Mouse (Mus musculus) C2C12 (cell line): ENCODE data around the gene Clic6. TPM values are rescaled to one million over a fixed set of nuclear protein-coding genes. Genes with fewer than 3 reads are reported as not detected.

Experiments used
- H3K27me3 ChIP-seq: one replicate; pipeline ENCODE4 v1.6.1; 2011; ENCODE audit not compliant: control insufficient read depth, insufficient read depth, insufficient read length
- H3K36me3 ChIP-seq: one replicate; pipeline ENCODE4 v1.6.1; 2011; ENCODE audit not compliant: control insufficient read depth, insufficient read depth
- H3K4me3 ChIP-seq: one replicate; pipeline ENCODE4 v1.5.1; 2011; ENCODE audit warnings: mild to moderate bottlenecking, control low read depth; ENCODE audit not compliant: poor library complexity, insufficient read depth, severe bottlenecking
- H3K79me2 ChIP-seq: one replicate; pipeline ENCODE4 v1.6.1; 2011; ENCODE audit not compliant: control insufficient read depth, insufficient read depth
- H3K79me3 ChIP-seq: one replicate; pipeline ENCODE4 v1.6.1; 2011; ENCODE audit warnings: low read depth, control low read depth
- H3ac ChIP-seq: one replicate; pipeline ENCODE3; 2011; ENCODE audit warnings: low read depth; ENCODE audit not compliant: control insufficient read depth, insufficient read length
- CEBPB ChIP-seq: IDR thresholded peaks from one replicate; pipeline ENCODE4 v1.6.1; 2011; ENCODE audit warnings: low read depth, mild to moderate bottlenecking, control low read depth, moderate library complexity
- CTCF ChIP-seq: IDR thresholded peaks from one replicate; pipeline ENCODE4 v1.5.1; 2011; ENCODE audit not compliant: control insufficient read depth, insufficient read depth, insufficient read length
- FOSL1 ChIP-seq: IDR thresholded peaks from one replicate; pipeline ENCODE4 v1.8.0; 2011; ENCODE audit warnings: mild to moderate bottlenecking, low read length; ENCODE audit not compliant: poor library complexity, insufficient read depth, severe bottlenecking
- MAX ChIP-seq: IDR thresholded peaks from one replicate; pipeline ENCODE4 v1.6.1; 2011; ENCODE audit warnings: mild to moderate bottlenecking, control low read depth
- MYOD1 ChIP-seq: IDR thresholded peaks from one replicate; pipeline ENCODE4 v1.6.1; 2011; ENCODE audit warnings: low read depth; ENCODE audit not compliant: control insufficient read depth, insufficient read length
- MYOG ChIP-seq: IDR thresholded peaks from one replicate; pipeline ENCODE4 v1.6.1; 2011; ENCODE audit not compliant: control insufficient read depth, insufficient read length; ENCODE audit errors: extremely low read depth
- USF1 ChIP-seq: IDR thresholded peaks from one replicate; pipeline ENCODE4 v1.6.1; 2011; ENCODE audit warnings: low read depth, mild to moderate bottlenecking, control low read depth, moderate library complexity
- polyA plus RNA-seq: library from polyadenylated mRNA; unstranded; fragments of >200 nt; fragmentation: generic; extraction: Trizol; gene quantifications from one replicate; pipeline ENCODE4 v1.2.1, GENCODE M21; 2012; ENCODE audit warnings: missing spikeins

Clic6 gene
- polyA plus RNA-seq, 1 experiment = 0.01 TPM

DNA sequence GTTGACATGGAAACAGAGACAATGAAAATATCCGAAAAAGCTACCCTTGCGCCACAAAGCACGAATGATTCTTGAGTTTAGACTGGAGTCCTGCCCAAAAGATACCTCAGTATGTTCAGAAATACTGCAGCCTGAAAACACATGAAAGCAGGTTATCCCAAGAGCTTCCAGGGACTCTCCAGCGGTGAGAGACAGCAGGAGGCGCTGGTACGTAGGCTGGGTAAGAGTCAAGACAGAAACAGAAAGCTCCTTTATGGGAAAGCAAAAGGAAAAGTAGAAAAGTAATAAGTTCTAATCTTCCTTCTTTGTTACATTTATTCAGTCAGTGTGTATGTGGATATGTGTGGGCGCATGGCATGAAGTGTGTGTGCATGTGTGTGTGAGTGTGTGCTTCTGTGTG lies 31.5 kb upstream of the Clic6 start:
- no peaks in the 10 kb centered on the region for H3K79me2 ChIP-seq
- peaks cover 1% of the 10 kb centered on the region for H3K79me3 ChIP-seq
- H3K4me3 ChIP-seq = no peak overlapping the region
- no peaks in the 10 kb centered on the region for H3K36me3 ChIP-seq
- no peaks in the 10 kb centered on the region for H3K27me3 ChIP-seq
- H3ac ChIP-seq = no peak overlapping the region
- TF ChIP-seq USF1 = no peak
- no peak for TF ChIP-seq MYOD1
- no peak for TF ChIP-seq MAX

GRCm38 (mm10) chr16:92454495-92454894 lies 31.0 kb upstream of the Clic6 start:
- peaks cover 1% of the 10 kb centered on the region for H3K79me3 ChIP-seq
- no peaks in the 10 kb centered on the region for H3K27me3 ChIP-seq
- TF ChIP-seq FOSL1 = no peak
- no peak for TF ChIP-seq USF1
- no peak for TF ChIP-seq MYOG
- no peak for TF ChIP-seq CTCF
- no peak for TF ChIP-seq MAX
- TF ChIP-seq MYOD1 = no peak
- TF ChIP-seq CEBPB = no peak
- no peak overlapping the region for H3K4me3 ChIP-seq
- H3ac ChIP-seq = no peak overlapping the region
- H3K79me2 ChIP-seq = no peaks in the 10 kb centered on the region
- no peaks in the 10 kb centered on the region for H3K36me3 ChIP-seq

- peaks cover 1% of the 10 kb centered on the region for H3K79me3 ChIP-seq
- no peak overlapping the region for H3ac ChIP-seq
- H3K27me3 ChIP-seq = no peaks in the 10 kb centered on the region
- no peaks in the 10 kb centered on the region for H3K79me2 ChIP-seq
- no peak for TF ChIP-seq USF1
- TF ChIP-seq FOSL1 = no peak
- TF ChIP-seq MAX = no peak
- no peak for TF ChIP-seq CTCF
- no peak for TF ChIP-seq CEBPB
- TF ChIP-seq MYOD1 = no peak
- H3K4me3 ChIP-seq = no peak overlapping the region
- H3K36me3 ChIP-seq = no peaks in the 10 kb centered on the region
Observed at GRCm38 (mm10) chr16:92455488-92455887, 30.0 kb upstream of the Clic6 start.

DNA sequence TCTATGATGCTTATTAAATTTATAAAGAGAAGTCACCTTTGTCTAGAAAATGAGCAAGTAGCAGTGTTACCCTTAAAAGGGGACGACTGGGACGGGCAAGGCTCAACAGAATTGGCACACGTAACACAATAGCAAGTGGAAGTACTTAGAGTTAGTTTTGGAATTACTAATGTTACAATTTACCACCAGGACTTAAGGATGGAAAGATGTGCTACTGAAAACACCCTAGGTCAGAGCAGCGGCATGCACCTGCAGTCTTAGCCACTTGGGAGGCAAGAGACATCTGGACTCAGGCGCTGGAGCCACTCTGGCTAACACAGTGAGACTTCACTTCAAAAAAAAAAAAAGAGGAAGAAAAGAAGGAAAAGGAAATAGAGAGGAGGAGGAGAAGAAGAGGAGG lies 29.6 kb upstream of the Clic6 start:
- Histone ChIP-seq H3K79me2 (no peaks in the 10 kb centered on the region), H3K36me3 (no peaks in the 10 kb centered on the region), H3K27me3 (no peaks in the 10 kb centered on the region), H3K79me3 (peaks cover 1% of the 10 kb centered on the region), H3ac (no peak overlapping the region), H3K4me3 (no peak overlapping the region)
- TF ChIP-seq MYOG = no peak
- TF ChIP-seq MYOD1 = no peak
- no peak for TF ChIP-seq FOSL1
- no peak for TF ChIP-seq USF1
- TF ChIP-seq CEBPB = no peak
- no peak for TF ChIP-seq MAX
- no peak for TF ChIP-seq CTCF

DNA sequence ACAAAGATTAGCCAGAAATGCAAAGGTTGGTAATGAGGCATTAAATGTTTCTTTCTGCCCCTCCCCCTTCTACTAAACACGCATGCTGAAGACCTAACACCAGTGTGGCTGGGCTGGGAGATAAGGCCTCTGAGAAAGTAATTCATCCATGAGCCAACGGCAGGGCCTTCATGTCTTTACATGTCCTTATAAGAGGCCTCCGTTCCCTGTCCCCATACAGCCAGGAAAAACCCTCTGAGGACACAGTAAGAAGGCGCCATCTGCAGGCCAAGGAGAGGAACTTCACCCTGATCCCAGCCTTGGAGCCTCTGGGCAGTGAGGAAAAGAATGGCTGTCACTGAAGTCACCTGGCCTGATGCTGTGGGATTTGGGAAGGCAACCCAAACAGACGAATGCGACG lies 27.9 kb upstream of the Clic6 start:
- Histone ChIP-seq H3K4me3 (no peak overlapping the region), H3K79me3 (peaks cover 1% of the 10 kb centered on the region), H3ac (no peak overlapping the region), H3K79me2 (no peaks in the 10 kb centered on the region), H3K27me3 (no peaks in the 10 kb centered on the region), H3K36me3 (no peaks in the 10 kb centered on the region)
- peak; percentile 79 for TF ChIP-seq CTCF
- TF ChIP-seq MYOG = no peak

DNA sequence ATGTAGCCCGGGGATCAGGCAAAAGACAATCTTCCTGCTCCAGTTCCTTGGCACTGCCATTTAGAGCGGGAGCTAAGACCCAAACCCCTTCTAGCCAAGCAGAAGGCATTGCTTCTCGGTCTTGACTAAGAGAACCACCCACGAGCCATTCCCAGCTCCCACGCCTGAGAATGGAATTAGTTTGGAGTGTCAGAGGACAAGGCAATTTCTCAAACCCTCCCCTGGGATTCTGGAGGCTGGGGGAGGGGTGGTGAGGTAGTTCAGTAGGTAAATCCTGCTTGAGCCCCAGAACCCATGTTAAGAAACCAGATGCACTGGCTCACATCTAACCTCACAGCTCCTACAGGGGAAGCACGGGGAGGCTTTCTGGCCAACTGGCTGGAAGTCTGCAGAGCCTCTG lies 24.1 kb upstream of the Clic6 start:
- no peaks in the 10 kb centered on the region for H3K79me2 ChIP-seq
- no peaks in the 10 kb centered on the region for H3K36me3 ChIP-seq
- peaks cover 1% of the 10 kb centered on the region for H3K79me3 ChIP-seq
- no peaks in the 10 kb centered on the region for H3K27me3 ChIP-seq
- H3ac ChIP-seq = no peak overlapping the region
- TF ChIP-seq MYOD1 (no peak), FOSL1 (no peak), CTCF (no peak), MAX (no peak), USF1 (no peak), CEBPB (no peak), MYOG (no peak)
- no peak overlapping the region for H3K4me3 ChIP-seq

- H3K79me3 ChIP-seq = no peaks in the 10 kb centered on the region
- H3K4me3 ChIP-seq = no peak overlapping the region
- no peaks in the 10 kb centered on the region for H3K36me3 ChIP-seq
- no peaks in the 10 kb centered on the region for H3K79me2 ChIP-seq
- TF ChIP-seq USF1 (no peak), MYOG (no peak), MAX (no peak), CEBPB (no peak), FOSL1 (no peak), CTCF (no peak), MYOD1 (no peak)
- H3K27me3 ChIP-seq = no peaks in the 10 kb centered on the region
- H3ac ChIP-seq = no peak overlapping the region
Observed at GRCm38 (mm10) chr16:92464390-92464972, 21.1 kb upstream of the Clic6 start.
